Mouse (Mus musculus): ENCODE data around the gene Pkm.

Gene Pkm

DNA sequence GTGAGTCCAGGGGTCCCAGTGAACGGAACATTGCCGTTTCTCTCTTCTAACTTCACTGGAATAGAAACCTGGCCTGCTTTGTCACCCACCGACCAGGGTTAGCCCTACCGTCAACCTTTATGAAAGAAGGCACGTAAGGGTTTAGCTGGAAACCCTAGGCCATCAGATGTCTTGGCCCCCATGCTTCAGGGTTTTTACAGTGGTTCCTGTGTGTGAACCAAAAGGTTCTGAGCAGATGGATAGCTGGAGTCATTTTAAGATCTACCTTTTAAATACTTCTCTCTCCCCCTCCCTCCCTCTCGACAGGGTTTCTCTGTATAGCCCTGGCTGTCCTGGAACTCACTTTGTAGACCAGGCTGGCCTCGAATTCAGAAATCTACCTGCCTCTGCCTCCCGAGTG lies 9.8 kb downstream of the Pkm start:
- DNase-seq (ENCODE audit: low spot score): no peak

- no peak for DNase-seq (ENCODE audit: low spot score)
Measured at GRCm38 (mm10) chr9:59666813-59667212, 10.6 kb downstream of the Pkm start.

DNA sequence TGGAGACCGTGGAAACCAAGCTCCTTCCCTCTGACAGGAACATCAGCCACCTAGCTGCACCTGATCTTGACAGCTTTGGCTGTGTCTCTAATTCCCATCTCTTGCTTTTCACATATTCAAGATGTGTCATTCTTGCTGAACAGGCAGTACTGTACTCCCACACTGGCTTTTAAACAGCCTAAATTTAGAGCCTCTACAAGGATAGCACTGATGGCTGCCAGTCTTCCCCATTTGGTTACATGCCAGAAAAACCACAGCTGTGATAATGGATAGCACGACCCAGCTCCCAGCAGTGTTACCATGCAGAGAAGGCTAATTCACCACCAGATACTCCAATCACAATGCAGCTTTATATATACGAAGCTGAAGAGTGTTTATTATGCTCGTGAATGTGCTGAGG lies 11.1 kb downstream of the Pkm start:
- DNase-seq (ENCODE audit: low spot score): no peak

DNA sequence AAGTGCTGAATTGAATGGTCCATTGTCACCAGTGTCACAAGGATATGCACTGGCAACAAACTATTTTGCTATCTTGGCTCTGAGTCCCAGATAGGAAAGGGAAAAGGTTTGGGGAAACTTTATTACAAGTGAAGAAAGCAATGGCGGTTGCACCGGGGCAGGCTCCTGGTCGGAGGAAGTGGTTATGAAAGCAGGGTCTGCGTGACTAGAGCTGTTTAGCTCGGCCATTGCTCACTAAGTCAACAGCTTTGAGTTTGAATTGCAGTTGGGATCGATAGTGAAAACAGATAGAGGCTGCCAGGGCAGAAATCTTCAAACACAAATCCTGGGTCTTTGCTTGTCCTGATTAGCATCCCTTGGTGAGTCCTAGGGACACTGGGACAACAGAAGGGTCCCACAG lies 11.7 kb downstream of the Pkm start:
- no peak for DNase-seq (ENCODE audit: low spot score)

- DNase-seq (ENCODE audit: low spot score): no peak
Measured at GRCm38 (mm10) chr9:59668473-59668872, 12.3 kb downstream of the Pkm start.

DNA sequence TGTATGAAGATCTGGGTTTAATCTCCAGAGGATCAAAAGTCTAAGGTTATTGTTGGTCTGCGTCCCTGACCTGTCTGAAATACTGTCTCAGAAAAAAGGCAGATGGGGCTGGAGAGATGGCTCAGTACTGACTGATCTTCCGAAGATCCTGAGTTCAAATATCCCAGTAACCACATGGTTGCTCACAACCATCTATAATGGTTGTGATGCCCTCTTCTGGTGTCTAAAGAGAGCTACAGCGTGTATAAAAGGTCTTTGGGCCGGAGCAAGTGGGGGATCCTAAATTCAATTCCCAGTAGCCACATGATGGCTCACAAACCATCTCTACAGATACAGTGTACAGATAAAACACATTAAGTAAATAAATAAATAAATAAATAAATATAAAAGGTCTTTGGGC lies 13.0 kb downstream of the Pkm start:
- no peak for DNase-seq (ENCODE audit: low spot score)

- no peak for DNase-seq (ENCODE audit: low spot score)
Measured at GRCm38 (mm10) chr9:59672195-59672894, 16.2 kb downstream of the Pkm start.

GRCm38 (mm10) chr9:59673427-59673826 lies 17.3 kb downstream of the Pkm start:
- DNase-seq (ENCODE audit: low spot score): no peak

GRCm38 (mm10) chr9:59675598-59675997 lies 19.4 kb downstream of the Pkm start:
- no peak for DNase-seq (ENCODE audit: low spot score)

DNA sequence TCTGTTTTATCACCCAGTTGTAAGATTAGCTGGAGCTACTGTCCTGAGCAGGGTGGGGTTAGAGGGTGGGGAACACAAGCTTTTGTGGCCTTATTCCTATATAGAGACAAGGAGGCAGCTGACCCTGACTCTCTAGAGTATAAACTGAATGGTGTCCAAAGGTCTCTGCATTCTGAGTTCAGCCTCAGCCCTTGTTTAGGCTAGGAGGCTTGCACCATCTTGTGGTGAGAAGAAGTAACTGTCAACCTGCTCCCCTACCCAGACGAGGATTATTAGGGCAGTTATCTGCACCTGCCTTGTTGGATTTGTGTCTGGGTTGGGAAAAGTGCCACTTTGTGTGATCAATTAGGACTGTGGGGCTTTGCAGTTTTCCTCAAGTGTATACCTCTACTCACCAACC lies 22.1 kb downstream of the Pkm start:
- peak; percentile 58 for DNase-seq (ENCODE audit: low spot score)

DNA sequence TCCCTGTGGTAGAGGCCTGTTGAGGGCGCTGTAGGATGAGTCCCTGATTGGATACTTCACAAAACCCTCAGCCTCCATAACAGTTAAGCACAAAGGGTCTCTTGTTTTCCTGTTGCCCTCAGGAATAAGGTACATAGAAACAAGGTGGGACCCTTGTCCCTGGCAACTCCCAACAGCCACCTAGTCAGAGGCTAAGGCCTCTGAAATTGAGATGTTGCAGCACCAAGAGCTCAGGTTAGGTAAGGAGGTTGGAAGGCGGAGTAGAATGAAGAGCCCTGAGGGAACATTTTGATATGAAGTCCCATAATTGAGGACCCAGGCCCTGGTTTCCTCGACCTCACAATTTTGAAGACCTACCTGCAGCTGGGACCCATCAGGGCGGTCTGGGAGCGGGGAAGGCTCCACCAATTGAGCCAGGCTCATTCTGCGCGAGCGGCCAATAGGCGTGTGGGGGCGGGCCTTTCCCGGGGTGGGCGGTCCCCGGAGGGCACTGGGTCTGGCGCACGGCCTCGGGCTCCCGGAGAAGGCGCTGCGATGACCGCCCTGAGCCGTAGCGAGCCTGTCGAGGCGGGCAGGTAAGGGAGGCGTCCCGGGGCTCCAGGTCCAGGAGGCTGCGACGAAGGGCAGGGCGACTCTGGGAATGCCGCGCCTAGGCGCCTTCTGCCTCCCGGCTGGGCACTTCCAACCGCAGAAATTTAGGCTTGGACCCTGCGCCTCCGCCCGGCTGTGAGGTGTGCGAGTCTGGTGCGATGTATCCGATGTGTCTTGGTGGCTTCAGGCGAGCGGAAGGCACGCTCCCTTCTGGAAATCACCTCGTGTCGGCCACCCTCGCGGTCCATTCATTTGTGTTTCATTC lies 23.7 kb downstream of the Pkm start, which contains the start of gene Gramd2:
TSS of gene Gramd2 (plus strand) at position 467 of the 856 bp plus-strand sequence.
- DNase-seq (ENCODE audit: low spot score): peak; percentile 91

- DNase-seq (ENCODE audit: low spot score): no peak
Measured at GRCm38 (mm10) chr9:59680534-59680875, 24.3 kb downstream of the Pkm start.

- no peak for DNase-seq (ENCODE audit: low spot score)
Measured at GRCm38 (mm10) chr9:59684020-59684419, 27.9 kb downstream of the Pkm start.

- no peak for DNase-seq (ENCODE audit: low spot score)
Measured at GRCm38 (mm10) chr9:59687416-59688046, 31.4 kb downstream of the Pkm start.

DNA sequence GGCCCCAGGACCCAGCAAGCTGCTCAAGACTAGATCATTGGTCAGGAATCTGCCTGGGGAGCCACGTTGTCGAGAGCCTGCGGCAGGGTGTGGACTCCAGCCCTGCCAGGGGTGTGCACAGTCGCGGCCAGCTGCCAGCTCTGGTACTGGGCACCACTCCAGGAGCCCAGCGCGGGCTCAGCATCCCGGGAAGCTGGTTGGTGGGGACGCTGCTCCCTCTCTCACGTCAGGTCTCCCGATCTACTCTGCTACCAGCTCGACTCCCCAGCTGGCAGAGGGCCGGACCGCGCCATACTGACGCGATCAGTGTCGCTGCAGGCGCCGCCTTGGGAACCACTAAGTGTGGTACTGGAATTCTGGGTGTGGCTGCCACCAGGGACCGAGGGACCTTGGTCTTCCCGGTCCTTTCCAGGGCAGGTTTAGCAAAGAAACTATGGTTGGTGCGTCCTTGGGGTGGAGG lies 35.5 kb downstream of the Pkm start:
- peak; percentile 44 for DNase-seq (ENCODE audit: low spot score)

DNA sequence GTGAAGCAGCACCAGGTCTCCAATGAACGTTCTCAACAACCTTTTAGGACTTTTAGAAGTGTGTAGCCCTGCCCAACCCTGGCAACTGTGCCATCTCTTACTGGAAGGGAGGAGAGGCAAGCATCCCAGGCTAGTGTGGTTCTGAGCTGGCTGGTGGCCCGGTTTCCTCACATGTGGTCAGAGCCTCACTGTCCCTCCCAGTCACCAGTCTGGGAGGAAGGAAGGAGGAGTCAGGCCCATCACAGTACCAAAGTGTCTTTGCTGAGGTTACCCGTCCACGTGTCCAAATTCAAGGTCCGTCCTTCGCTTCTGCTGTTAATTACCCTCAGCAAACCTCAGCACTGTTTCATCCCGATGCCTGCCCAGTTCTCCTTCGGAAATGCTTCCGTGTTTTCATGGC lies 36.0 kb downstream of the Pkm start:
- DNase-seq (ENCODE audit: low spot score): no peak

GRCm38 (mm10) chr9:59694571-59695450 lies 38.6 kb downstream of the Pkm start:
- DNase-seq (ENCODE audit: low spot score): peak; percentile 65

- no peak for DNase-seq (ENCODE audit: low spot score)
Measured at GRCm38 (mm10) chr9:59695451-59695813, 39.3 kb downstream of the Pkm start.

DNA sequence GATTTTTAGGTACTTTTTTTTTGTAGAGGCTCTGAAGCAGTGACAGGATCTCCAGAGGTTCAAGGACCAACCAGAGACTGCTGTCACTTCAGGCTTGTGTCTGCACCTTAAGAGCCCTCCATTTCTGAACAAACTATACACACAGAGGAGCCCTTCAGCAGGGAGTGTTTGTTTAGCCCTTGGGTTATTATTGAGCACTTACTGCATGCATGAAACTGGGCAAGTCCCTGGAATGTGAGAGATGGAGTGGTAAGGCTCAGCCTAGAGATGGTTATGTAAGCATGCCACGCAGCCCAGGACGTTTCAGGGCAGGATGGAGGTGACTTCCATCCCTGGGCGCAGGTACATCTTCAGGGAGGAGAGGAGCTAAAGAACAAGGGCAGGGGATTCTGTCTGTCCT lies 40.2 kb downstream of the Pkm start:
- no peak for DNase-seq (ENCODE audit: low spot score)

GRCm38 (mm10) chr9:59701094-59701493 lies 44.9 kb downstream of the Pkm start:
- no peak for DNase-seq (ENCODE audit: low spot score)

- DNase-seq (ENCODE audit: low spot score): no peak
Measured at GRCm38 (mm10) chr9:59703099-59703498, 46.9 kb downstream of the Pkm start.
